Mouse (Mus musculus) spleen, postnatal 36 days (tissue): ENCODE results near the gene Lrrc25.

Source experiments
- DNase-seq, 2 experiments: peaks; one replicate each; pipeline ENCODE4 v3.0.0; 2022; ENCODE audit warnings: low spot score in 2 of 2, mixed read lengths in 1 of 2

The Lrrc25 gene

GRCm38 (mm10) chr8:70599507-70600290, 16.3 kb upstream of the Lrrc25 start:
- DNase-seq: no peak

GRCm38 (mm10) chr8:70600473-70601270, 15.3 kb upstream of the Lrrc25 start:
- no peak for DNase-seq

- peak; percentile 75 to 80 for DNase-seq
These were observed 14.7 kb upstream of the Lrrc25 start for GRCm38 (mm10) chr8:70601271-70601649.

- DNase-seq: no peak
These were observed 13.7 kb upstream of the Lrrc25 start for GRCm38 (mm10) chr8:70602139-70602811.

GRCm38 (mm10) chr8:70604558-70604957, 11.4 kb upstream of the Lrrc25 start:
- no peak for DNase-seq

- DNase-seq: no peak
These were observed 9.8 kb upstream of the Lrrc25 start for GRCm38 (mm10) chr8:70605871-70606779.

- DNase-seq: no peak
These were observed 9.0 kb upstream of the Lrrc25 start for GRCm38 (mm10) chr8:70606780-70607602.

GRCm38 (mm10) chr8:70607603-70607897, 8.4 kb upstream of the Lrrc25 start:
- DNase-seq: no peak

GRCm38 (mm10) chr8:70607898-70608748, 7.8 kb upstream of the Lrrc25 start:
- DNase-seq: peak in 1 of 2 experiments; percentile 44

GRCm38 (mm10) chr8:70608749-70609367, 7.1 kb upstream of the Lrrc25 start, which contains the start of gene Ssbp4:
Gene Ssbp4 (minus strand): TSS chr8:70608872.
- DNase-seq: no peak

- DNase-seq: peak; percentile 82 to 86
These were observed 6.5 kb upstream of the Lrrc25 start for GRCm38 (mm10) chr8:70609368-70609848.

- DNase-seq: peak; percentile 92 to 94
These were observed 5.8 kb upstream of the Lrrc25 start for GRCm38 (mm10) chr8:70609849-70610795.

- peak; percentile 79 to 80 for DNase-seq
These were observed 4.9 kb upstream of the Lrrc25 start for GRCm38 (mm10) chr8:70610796-70611771.

GRCm38 (mm10) chr8:70611849-70612248, 4.1 kb upstream of the Lrrc25 start:
- DNase-seq: peak; percentile 89 to 91

GRCm38 (mm10) chr8:70613763-70614162, 2.2 kb upstream of the Lrrc25 start:
- DNase-seq: no peak

GRCm38 (mm10) chr8:70614469-70614868, 1.5 kb upstream of the Lrrc25 start:
- DNase-seq: no peak

- no peak for DNase-seq
These were observed 674 bp upstream of the Lrrc25 start for GRCm38 (mm10) chr8:70615281-70615680.
